Comparison of ENCODE assay signal across 8 mouse cellular contexts in genomic region chr10:34297299-34297979, GRCm38 (mm10). TPM values are rescaled to one million over a fixed set of nuclear protein-coding genes. Genes with fewer than 3 reads are reported as not detected.
A peak's percentile ranks its signal among the peaks of the same experiment; 100 is the strongest.
DNase-seq lines count a peak whose midpoint lies in the region; ATAC-seq and TF ChIP-seq lines count a peak whose summit lies in the region.

Gene Tspyl4, plus strand, starts transcription at chr10:34297442.

- TF ChIP-seq POLR2A in CH12.LX (IDR thresholded peaks at IDR 0.05; ENCODE audit: low read depth, low read length): no peak; the same call in none of the 2 replicates

- H3K27me3 ChIP-seq in CH12.LX (replicated peaks): no peaks in the 10 kb centered on the region
- H3K27me3 ChIP-seq in forebrain, embryonic 11.5 days (ENCODE audit: control insufficient read depth, insufficient read depth, low read length): no peaks in the 10 kb centered on the region
- H3K27me3 ChIP-seq in heart, embryonic 16.5 days (ENCODE audit: control insufficient read depth, insufficient read depth, low read length): no peaks in the 10 kb centered on the region
- H3K27me3 ChIP-seq in liver, embryonic 13.5 days: peaks cover 12% of the 10 kb centered on the region; the same call in 1 of the 2 replicates
- no peaks in the 10 kb centered on the region for H3K27me3 ChIP-seq in stomach, embryonic 14.5 days (ENCODE audit: control insufficient read depth, insufficient read depth, low read length)

- H3K36me3 ChIP-seq in CH12.LX (replicated peaks in 1 of 2; ENCODE audit: control insufficient read depth in 1 of 2, insufficient read depth in 1 of 2, low read length in 1 of 2): peaks cover 3 to 23% of the 10 kb centered on the region in 2 experiments
- H3K36me3 ChIP-seq in forebrain, embryonic 11.5 days (ENCODE audit: control insufficient read depth, insufficient read depth, low read length): no peaks in the 10 kb centered on the region
- H3K36me3 ChIP-seq in heart, embryonic 16.5 days (ENCODE audit: control insufficient read depth, insufficient read depth): no peaks in the 10 kb centered on the region
- H3K36me3 ChIP-seq in liver, embryonic 13.5 days: no peaks in the 10 kb centered on the region
- H3K36me3 ChIP-seq in stomach, embryonic 14.5 days (ENCODE audit: control insufficient read depth, insufficient read depth, low read length): no peaks in the 10 kb centered on the region

- peaks cover 31% of the 10 kb centered on the region for H3K79me2 ChIP-seq in CH12.LX (replicated peaks; ENCODE audit: control insufficient read depth, extremely low read depth, insufficient read depth, poor library complexity, severe bottlenecking)

- in situ Hi-C loops in CH12.LX (cut with MboI; ENCODE audit: low pct_ligation_motif_present, low pct_unique_long_range_greater_than_20kb, low sequenced_read_pairs): no loop called here

- peak within 1 kb of the TSS; percentile 80 for H3K4me2 ChIP-seq in CH12.LX (ENCODE audit: insufficient read depth, low read depth, poor library complexity, severe bottlenecking)
- H3K4me2 ChIP-seq in forebrain, embryonic 11.5 days (ENCODE audit: low read depth, low read length, severe bottlenecking): peak within 1 kb of the TSS; percentile 61
- H3K4me2 ChIP-seq in heart, embryonic 16.5 days (ENCODE audit: low read depth, low read length): peak within 1 kb of the TSS; percentile 88
- peak within 1 kb of the TSS; percentile 92 for H3K4me2 ChIP-seq in liver, embryonic 13.5 days
- peak within 1 kb of the TSS; percentile 89 for H3K4me2 ChIP-seq in stomach, embryonic 14.5 days (replicated peaks; ENCODE audit: low read depth, low read length)

- H3K4me3 ChIP-seq in CH12.LX (replicated peaks in 1 of 3; ENCODE audit: low read depth in 2 of 3, low read length in 2 of 3, poor library complexity in 1 of 3): peak within 1 kb of the TSS; percentile 75 to 83 (median 76)
- H3K4me3 ChIP-seq in forebrain, embryonic 11.5 days (ENCODE audit: low read depth, low read length): peak within 1 kb of the TSS; percentile 73
- peak within 1 kb of the TSS; percentile 80 for H3K4me3 ChIP-seq in heart, embryonic 16.5 days (ENCODE audit: low read length)
- peak within 1 kb of the TSS; percentile 67 for H3K4me3 ChIP-seq in liver, embryonic 13.5 days (replicated peaks)
- peak within 1 kb of the TSS; percentile 53 for H3K4me3 ChIP-seq in stomach, embryonic 14.5 days (ENCODE audit: low read depth, low read length)

- no peak for TF ChIP-seq EP300 in CH12.LX (IDR thresholded peaks at IDR 0.05; ENCODE audit: low read length)

- no peak for TF ChIP-seq RAD21 in CH12.LX (IDR thresholded peaks at IDR 0.05; ENCODE audit: low read depth, low read length)

- no peak for TF ChIP-seq CTCF in CH12.LX (conservative IDR thresholded peaks at IDR 0.05 in 1 of 2, IDR thresholded peaks at IDR 0.05 in 1 of 2; ENCODE audit: low read depth in 2 of 2, low read length in 2 of 2)

- peaks cover 0 to 34% of the 10 kb centered on the region in 2 experiments; a peak in 2 of 4 replicates for H3K4me1 ChIP-seq in CH12.LX (ENCODE audit: control insufficient read depth in 1 of 2, insufficient read depth in 2 of 2)
- peaks cover 16% of the 10 kb centered on the region; the same call in 1 of the 2 replicates for H3K4me1 ChIP-seq in forebrain, embryonic 11.5 days (replicated peaks; ENCODE audit: control insufficient read depth, insufficient read depth, low read length)
- H3K4me1 ChIP-seq in heart, embryonic 16.5 days (ENCODE audit: control insufficient read depth, insufficient read depth, low read length): peaks cover 29% of the 10 kb centered on the region
- H3K4me1 ChIP-seq in liver, embryonic 13.5 days (replicated peaks): peaks cover 13% of the 10 kb centered on the region
- peaks cover 24% of the 10 kb centered on the region for H3K4me1 ChIP-seq in stomach, embryonic 14.5 days (ENCODE audit: control insufficient read depth, insufficient read depth, low read length)

- dilution Hi-C loops in CH12.LX (cut with MboI; ENCODE audit: extremely low pct_ligation_motif_present, extremely low pct_unique_long_range_greater_than_20kb, low sequenced_read_pairs): no loop called here

- DNase-seq in CH12.LX (ENCODE audit: extremely low read depth): peak; percentile 97
- DNase-seq in c-Kit-positive CD71-positive TER-119-positive erythroid progenitor cells, embryonic 14.5 days (ENCODE audit: low spot score): peak; percentile 82
- DNase-seq in forebrain, embryonic 11.5 days (ENCODE audit: low spot score): peak; percentile 94
- DNase-seq in kidney, postnatal 25 days: peak; percentile 96 to 97
- peak; percentile 78 for DNase-seq in liver, embryonic 13.5 days
- peak; percentile 90 to 92 for DNase-seq in natural killer cell, adult 2 months (ENCODE audit: low spot score in 2 of 2)

- no peaks in the 10 kb centered on the region for H3K9me3 ChIP-seq in CH12.LX (replicated peaks; ENCODE audit: low read length)
- no peaks in the 10 kb centered on the region for H3K9me3 ChIP-seq in forebrain, embryonic 11.5 days (ENCODE audit: control insufficient read depth, low read length)
- no peaks in the 10 kb centered on the region for H3K9me3 ChIP-seq in heart, embryonic 16.5 days (replicated peaks; ENCODE audit: control insufficient read depth, low read length)
- no peaks in the 10 kb centered on the region for H3K9me3 ChIP-seq in liver, embryonic 13.5 days (replicated peaks)
- no peaks in the 10 kb centered on the region for H3K9me3 ChIP-seq in stomach, embryonic 14.5 days (ENCODE audit: control insufficient read depth, low read depth, low read length)

- under 1% methylated on average over 38 of the region's 38 CpGs for WGBS in forebrain, embryonic 11.5 days
- under 1% methylated on average over 38 of the region's 38 CpGs for WGBS in heart, embryonic 16.5 days
- under 1% methylated on average over 38 of the region's 38 CpGs for WGBS in liver, embryonic 13.5 days (ENCODE audit: insufficient replicate concordance)
- WGBS in stomach, embryonic 14.5 days: under 1% methylated on average over 38 of the region's 38 CpGs

- peak; percentile 98 for ATAC-seq in forebrain, embryonic 11.5 days (replicated peaks; ENCODE audit: low FRiP score)
- peak; percentile 94 for ATAC-seq in heart, embryonic 16.5 days (replicated peaks; ENCODE audit: extremely low read depth, insufficient read depth, low FRiP score)
- peak; percentile 94 for ATAC-seq in liver, embryonic 13.5 days (ENCODE audit: low read depth)
- ATAC-seq in stomach, embryonic 14.5 days (ENCODE audit: insufficient number of reproducible peaks, insufficient read depth, low FRiP score, low read depth): peak; percentile 98

- peak within 1 kb of the TSS; percentile 82 for H3K27ac ChIP-seq in CH12.LX (ENCODE audit: insufficient read depth, low read depth)
- H3K27ac ChIP-seq in forebrain, embryonic 11.5 days (ENCODE audit: low read depth, low read length): peak within 1 kb of the TSS; percentile 84
- peak within 1 kb of the TSS; percentile 70 for H3K27ac ChIP-seq in heart, embryonic 16.5 days (ENCODE audit: low read length)
- no peak within 1 kb of the TSS for H3K27ac ChIP-seq in liver, embryonic 13.5 days
- H3K27ac ChIP-seq in stomach, embryonic 14.5 days (ENCODE audit: low read length): peak within 1 kb of the TSS; percentile 61; the same call in 1 of the 2 replicates

- peak within 1 kb of the TSS; percentile 83 for H3K9ac ChIP-seq in CH12.LX (ENCODE audit: insufficient read depth, low read depth)
- peak within 1 kb of the TSS; percentile 76 for H3K9ac ChIP-seq in forebrain, embryonic 11.5 days (ENCODE audit: low read length)
- H3K9ac ChIP-seq in heart, embryonic 16.5 days (ENCODE audit: low read length): peak within 1 kb of the TSS; percentile 79
- peak within 1 kb of the TSS; percentile 55 for H3K9ac ChIP-seq in liver, embryonic 13.5 days
- peak within 1 kb of the TSS; percentile 52 for H3K9ac ChIP-seq in stomach, embryonic 14.5 days (replicated peaks; ENCODE audit: low read depth, low read length)

TF ChIP-seq in CH12.LX, 34 proteins besides CTCF, POLR2A, EP300 and RAD21:
- TF ChIP-seq TBP (conservative IDR thresholded peaks at IDR 0.05; ENCODE audit: low read depth, low read length): peak; percentile 63; the same call in 1 of the 2 replicates
- TF ChIP-seq CHD2 (IDR thresholded peaks at IDR 0.05; ENCODE audit: low read length): peak; percentile 97
- TF ChIP-seq NELFE (IDR thresholded peaks at IDR 0.05; ENCODE audit: low read depth, low read length): 0 out of 2 replicates have a peak, but pooled peaks have one; percentile 4
- TF ChIP-seq SIN3A (IDR thresholded peaks at IDR 0.05; ENCODE audit: low read length): peak; percentile 92
- TF ChIP-seq ETS1 (conservative IDR thresholded peaks at IDR 0.05; ENCODE audit: low read depth, low read length): peak; percentile 57
- no peak for TF ChIP-seq IRF4 (IDR thresholded peaks at IDR 0.05; ENCODE audit: low read depth, low read length)
- TF ChIP-seq ELF1 (IDR thresholded peaks at IDR 0.05; ENCODE audit: low read depth, low read length): peak; percentile 52; the same call in 1 of the 2 replicates
- no peak for TF ChIP-seq BHLHE40 (IDR thresholded peaks at IDR 0.05; ENCODE audit: low read depth, low read length)
- TF ChIP-seq PAX5 (IDR thresholded peaks at IDR 0.05; ENCODE audit: low read length): no peak
- TF ChIP-seq RCOR1 (conservative IDR thresholded peaks at IDR 0.05; ENCODE audit: low read depth, low read length): no peak
- peak; percentile 78 for TF ChIP-seq TCF12 (IDR thresholded peaks at IDR 0.05; ENCODE audit: low read depth, low read length)
- peak; percentile 48; the same call in 1 of the 2 replicates for TF ChIP-seq ZMIZ1 (IDR thresholded peaks at IDR 0.05; ENCODE audit: low read depth, low read length)
- TF ChIP-seq USF1 (IDR thresholded peaks at IDR 0.05; ENCODE audit: low read depth, low read length): no peak
- TF ChIP-seq MXI1 (IDR thresholded peaks at IDR 0.05; ENCODE audit: low read depth, low read length): peak; percentile 89
- TF ChIP-seq JUND (conservative IDR thresholded peaks at IDR 0.05; ENCODE audit: low read depth, low read length): no peak
- no peak for TF ChIP-seq MAFK (IDR thresholded peaks at IDR 0.05; ENCODE audit: insufficient replicate concordance, low read length)

RNA-seq across cellular contexts. Expression of gene Tspyl4, which starts in this region (rescaled TPM):
- total RNA-seq in CH12.LX (2012; rRNA removed): 9.1 and 17.9 TPM in 2 replicates
- total RNA-seq in CH12.LX (2014; rRNA removed): 8.7 and 9.8 TPM in 2 replicates
- polyA plus RNA-seq in CH12.LX (2012; ENCODE audit: insufficient read length, low read depth): 2.9 and 3.7 TPM in 2 replicates
- polyA plus RNA-seq in forebrain, embryonic 11.5 days (2014; fragmentation: Nextera tagmentation; extraction: Ambion mirVana): 18.1 and 23.8 TPM in 2 replicates
- polyA plus RNA-seq in heart, embryonic 16.5 days (2015; fragmentation: Nextera tagmentation; extraction: Ambion mirVana): 20.5 and 20.8 TPM in 2 replicates
- 0.82 and 0.99 TPM in 2 replicates for polyA plus RNA-seq in liver, embryonic 13.5 days (2015; fragmentation: Nextera tagmentation; extraction: Ambion mirVana)
- polyA plus RNA-seq in stomach, embryonic 14.5 days (2014; fragmentation: Nextera tagmentation; extraction: Ambion mirVana): 9.8 and 10.7 TPM in 2 replicates

Comparison
In these comparisons a context has a peak if more than half of its experiments do, and no peak if none do; other contexts are left out.
1. Peak in DNase-seq, ATAC-seq, H3K4me3 ChIP-seq, H3K9ac ChIP-seq and H3K4me2 ChIP-seq in liver, embryonic 13.5 days; RNA of the gene not detected or under 1 TPM.